Mouse (Mus musculus) ES-E14 (cell line): ENCODE results near the gene Cers5.

Experiments used
- ZC3H11A ChIP-seq: IDR thresholded peaks from 2 replicates; pipeline ENCODE4 v1.6.1; 2012; ENCODE audit warnings: low read depth, mild to moderate bottlenecking, inconsistent platforms, low read length, borderline replicate concordance
- ZNF384 ChIP-seq: IDR thresholded peaks from 2 replicates; pipeline ENCODE4 v1.6.1; 2012; ENCODE audit warnings: low read depth, low read length, inconsistent platforms

GRCm38 (mm10) chr15:99705440-99706048 is 67.1 kb downstream of the Cers5 start, which contains the start of gene Gm17349:
- TF ChIP-seq ZC3H11A (0 out of 2 replicates have a peak, but pooled peaks have one; percentile 14), ZNF384 (no peak)
